Mouse (Mus musculus) common myeloid progenitor, adult 5-6 weeks (primary cell): ENCODE results near the gene Itpka. TPM values are rescaled to one million over a fixed set of nuclear protein-coding genes. Genes with fewer than 3 reads are reported as not detected.

Experiments
- total RNA-seq: library from RNA; stranded (forward); fragments of 200-1000, 187-1606 nt; gene quantifications from 2 replicates; pipeline ENCODE4 v1.2.3, GENCODE M21; 2017

Itpka gene
- total RNA-seq, 1 experiment from 2014 or later = 0.18 TPM

Other genes with a start within 250 kb of the Itpka start
- gene Exd1, start 194.7 kb upstream of the Itpka start, total RNA-seq = 0.05 and 0.09 TPM in 2 replicates
- 48.8 and 50.5 TPM in 2 replicates for gene Chp1, start 194.6 kb upstream of the Itpka start, total RNA-seq
- gene Nusap1, start 124.0 kb upstream of the Itpka start, total RNA-seq = 89.7 and 98.6 TPM in 2 replicates
- gene Oip5, start 123.9 kb upstream of the Itpka start, total RNA-seq = 19.1 and 21.5 TPM in 2 replicates
- gene Ndufaf1, start 79.5 kb upstream of the Itpka start, total RNA-seq = 18.6 and 21.1 TPM in 2 replicates
- gene Rtf1, start 67.3 kb upstream of the Itpka start, total RNA-seq = 42.6 and 48.0 TPM in 2 replicates
- gene Ltk, start 18.1 kb downstream of the Itpka start, total RNA-seq = not detected in 2 replicates
- 9.1 and 11.2 TPM in 2 replicates for gene Rpap1, start 45.2 kb downstream of the Itpka start, total RNA-seq
- 1.1 TPM in 1 of 2 replicates, not detected in the other for gene Tyro3, start 55.4 kb downstream of the Itpka start, total RNA-seq
- 78.8 and 103 TPM in 2 replicates for gene Mga, start 154.9 kb downstream of the Itpka start, total RNA-seq
- 2.6 and 9.0 TPM in 2 replicates for gene Mapkbp1, start 230.4 kb downstream of the Itpka start, total RNA-seq